Mouse (Mus musculus) neutrophil, adult 5-6 weeks (primary cell): ENCODE results near the gene Olfr541. TPM values are rescaled to one million over a fixed set of nuclear protein-coding genes. Genes with fewer than 3 reads are reported as not detected.

Experiments used
- total RNA-seq: library from RNA; stranded (forward); fragments of 200-1000 nt; gene quantifications from 2 replicates; pipeline ENCODE4 v1.2.3, GENCODE M21; 2017

Gene Olfr541
- total RNA-seq, 1 experiment from 2014 or later = not detected

Other genes with a start within 250 kb of the Olfr541 start
- not detected in 2 replicates for gene Olfr533, start 233.9 kb upstream of the Olfr541 start, total RNA-seq
- not detected in 2 replicates for gene Olfr535, start 213.1 kb upstream of the Olfr541 start, total RNA-seq
- gene Olfr536, start 189.9 kb upstream of the Olfr541 start, total RNA-seq = not detected in 2 replicates
- not detected in 2 replicates for gene Olfr538, start 129.4 kb upstream of the Olfr541 start, total RNA-seq
- gene Olfr46, start 96.0 kb upstream of the Olfr541 start, total RNA-seq = 0.35 TPM in 1 of 2 replicates, not detected in the other
- not detected in 2 replicates for gene Olfr61, start 68.3 kb upstream of the Olfr541 start, total RNA-seq
- not detected in 2 replicates for gene Olfr53, start 50.8 kb upstream of the Olfr541 start, total RNA-seq
- gene Olfr539, start 37.3 kb upstream of the Olfr541 start, total RNA-seq = under 0.01 TPM in 1 of 2 replicates, not detected in the other
- not detected in 2 replicates for gene Olfr45, start 15.3 kb upstream of the Olfr541 start, total RNA-seq
- gene Cyp2e1, start 66.5 kb downstream of the Olfr541 start, total RNA-seq = not detected in 2 replicates
- not detected in 2 replicates for gene Syce1, start 90.6 kb downstream of the Olfr541 start, total RNA-seq
- not detected in 2 replicates for gene Zfp941, start 124.9 kb downstream of the Olfr541 start, total RNA-seq
- not detected in 2 replicates for gene Urah, start 137.8 kb downstream of the Olfr541 start, total RNA-seq
- gene Scgb1c1, start 148.3 kb downstream of the Olfr541 start, total RNA-seq = not detected in 2 replicates
- gene Odf3, start 150.5 kb downstream of the Olfr541 start, total RNA-seq = not detected in 2 replicates
- gene Gm45785, start 159.1 kb downstream of the Olfr541 start, total RNA-seq = not detected in 2 replicates
- 120 and 128 TPM in 2 replicates for gene Ric8a, start 159.7 kb downstream of the Olfr541 start, total RNA-seq
- gene Bet1l, start 160.3 kb downstream of the Olfr541 start, total RNA-seq = 28.3 and 47.1 TPM in 2 replicates
- 96.6 and 110 TPM in 2 replicates for gene Psmd13, start 184.7 kb downstream of the Olfr541 start, total RNA-seq
- 14.5 and 20.1 TPM in 2 replicates for gene Sirt3, start 185.0 kb downstream of the Olfr541 start, total RNA-seq
- gene Cox8b, start 203.2 kb downstream of the Olfr541 start, total RNA-seq = not detected in 2 replicates
- 0.47 TPM in 1 of 2 replicates, not detected in the other for gene Nlrp6, start 223.6 kb downstream of the Olfr541 start, total RNA-seq
- 15.0 and 17.9 TPM in 2 replicates for gene Pgghg, start 244.1 kb downstream of the Olfr541 start, total RNA-seq